Mouse (Mus musculus) E14TG2a.4 (cell line): ENCODE measurements around the gene Tmem161a.
"Not testable (repeated sequence)": the region's sequence is repeated elsewhere in the genome, so short reads cannot be mapped to it uniquely, and the experiment has no call there.

Experiments used
- H3K27me3 ChIP-seq: 2 replicates; pipeline ENCODE4 v1.6.1; 2014; ENCODE audit warnings: low read length, control low read depth; ENCODE audit not compliant: insufficient read depth
- H3K36me3 ChIP-seq: 2 replicates; pipeline ENCODE4 v1.6.1; 2014; ENCODE audit warnings: low read length, control low read depth; ENCODE audit not compliant: insufficient read depth
- H3K4me1 ChIP-seq: replicated peaks from 2 replicates; pipeline ENCODE4 v1.6.1; 2014; ENCODE audit warnings: low read depth, low read length, control low read depth
- H3K4me3 ChIP-seq: replicated peaks from 2 replicates; pipeline ENCODE4 v1.5.1; 2014; ENCODE audit warnings: mild to moderate bottlenecking, low read length
- H3K9me3 ChIP-seq: 2 replicates; pipeline ENCODE4 v1.6.1; 2014; ENCODE audit warnings: low read length, control low read depth
- CTCF ChIP-seq: conservative IDR thresholded peaks from 2 replicates; pipeline ENCODE4 v1.5.1; 2014; ENCODE audit warnings: low read length
- NANOG ChIP-seq: IDR thresholded peaks from 2 replicates; pipeline ENCODE4 v1.6.1; 2014; ENCODE audit warnings: borderline replicate concordance, low read length, mixed read lengths
- POU5F1 ChIP-seq: IDR thresholded peaks from 2 replicates; pipeline ENCODE4 v1.6.1; 2014; ENCODE audit warnings: low read length, borderline replicate concordance

Gene Tmem161a

GRCm38 (mm10) chr8:70210538-70210937 lies 38.4 kb downstream of the Tmem161a start:
- TF ChIP-seq CTCF (no peak), POU5F1 (no peak), NANOG (no peak)
- Histone ChIP-seq H3K36me3 (no peaks in the 10 kb centered on the region), H3K9me3 (no peaks in the 10 kb centered on the region), H3K4me1 (peaks cover 40% of the 10 kb centered on the region), H3K27me3 (no peaks in the 10 kb centered on the region), H3K4me3 (peak overlapping the region; percentile 27; the same call in 1 of the 2 replicates)

- peak overlapping the region; percentile 86 for H3K4me3 ChIP-seq
- TF ChIP-seq CTCF (no peak), POU5F1 (no peak), NANOG (no peak)
Measured at GRCm38 (mm10) chr8:70211275-70211674, 39.1 kb downstream of the Tmem161a start.

GRCm38 (mm10) chr8:70211726-70212111 lies 39.6 kb downstream of the Tmem161a start:
- TF ChIP-seq NANOG (no peak), CTCF (no peak), POU5F1 (no peak)
- Histone ChIP-seq H3K27me3 (peaks cover 3% of the 10 kb centered on the region), H3K9me3 (no peaks in the 10 kb centered on the region), H3K36me3 (no peaks in the 10 kb centered on the region), H3K4me1 (peaks cover 40% of the 10 kb centered on the region), H3K4me3 (peak overlapping the region; percentile 86)

More at GRCm38 (mm10) chr8:70211275-70211674, 39.1 kb downstream of the Tmem161a start:
- Histone ChIP-seq H3K9me3 (no peaks in the 10 kb centered on the region), H3K4me1 (peaks cover 40% of the 10 kb centered on the region), H3K36me3 (no peaks in the 10 kb centered on the region), H3K27me3 (no peaks in the 10 kb centered on the region)

- H3K4me3 ChIP-seq = peak within 1 kb of the TSS; percentile 86
- H3K36me3 ChIP-seq = no peaks in the 10 kb centered on the region
- no peaks in the 10 kb centered on the region for H3K9me3 ChIP-seq
- H3K4me1 ChIP-seq = peaks cover 40% of the 10 kb centered on the region
- TF ChIP-seq POU5F1 = no peak
- H3K27me3 ChIP-seq = peaks cover 5% of the 10 kb centered on the region
Measured at GRCm38 (mm10) chr8:70212112-70213055, 40.2 kb downstream of the Tmem161a start, which contains the start of gene Slc25a42. TSS of gene Slc25a42 (minus strand) at chr8:70212305.

GRCm38 (mm10) chr8:70214411-70214810 lies 42.3 kb downstream of the Tmem161a start:
- TF ChIP-seq CTCF (no peak), POU5F1 (no peak), NANOG (no peak)
- Histone ChIP-seq H3K9me3 (no peaks in the 10 kb centered on the region), H3K4me1 (peaks cover 39% of the 10 kb centered on the region), H3K36me3 (no peaks in the 10 kb centered on the region), H3K4me3 (no peak overlapping the region), H3K27me3 (peaks cover 9% of the 10 kb centered on the region)

GRCm38 (mm10) chr8:70215092-70215491 lies 42.9 kb downstream of the Tmem161a start:
- Histone ChIP-seq H3K9me3 (no peaks in the 10 kb centered on the region), H3K36me3 (peaks cover 3% of the 10 kb centered on the region; the same call in 1 of the 2 replicates), H3K4me1 (peaks cover 39% of the 10 kb centered on the region), H3K4me3 (no peak overlapping the region), H3K27me3 (peaks cover 9% of the 10 kb centered on the region)
- TF ChIP-seq CTCF (no peak), POU5F1 (no peak), NANOG (no peak)

- H3K27me3 ChIP-seq, H3K9me3 ChIP-seq, H3K4me3 ChIP-seq: not testable (repeated sequence)
- H3K4me1 ChIP-seq = peaks cover 28% of the 10 kb centered on the region
- peaks cover 14% of the 10 kb centered on the region for H3K36me3 ChIP-seq
Measured at GRCm38 (mm10) chr8:70216161-70216560, 44.0 kb downstream of the Tmem161a start.

- no peak overlapping the region for H3K4me3 ChIP-seq
- H3K9me3 ChIP-seq = no peaks in the 10 kb centered on the region
- peaks cover 24% of the 10 kb centered on the region for H3K4me1 ChIP-seq
- TF ChIP-seq NANOG (no peak), CTCF (no peak), POU5F1 (no peak)
- H3K36me3 ChIP-seq = peaks cover 18% of the 10 kb centered on the region
- H3K27me3 ChIP-seq = peaks cover 9% of the 10 kb centered on the region
Measured at GRCm38 (mm10) chr8:70216566-70216965, 44.4 kb downstream of the Tmem161a start.

- Histone ChIP-seq H3K36me3 (peaks cover 26% of the 10 kb centered on the region), H3K9me3 (no peaks in the 10 kb centered on the region), H3K4me1 (peaks cover 28% of the 10 kb centered on the region), H3K4me3 (no peak overlapping the region), H3K27me3 (peaks cover 9% of the 10 kb centered on the region)
- no peak for TF ChIP-seq POU5F1
- TF ChIP-seq NANOG = no peak
- TF ChIP-seq CTCF = no peak
Measured at GRCm38 (mm10) chr8:70217441-70217840, 45.3 kb downstream of the Tmem161a start.
